Mouse (Mus musculus): ENCODE measurements at regions not wholly inside any gene's neighbourhood (a gene's known extent, or its start where the extent isn't known, plus 50 kb on each side); places are given as distances from the start of the nearest gene placed in this dataset.

DNA sequence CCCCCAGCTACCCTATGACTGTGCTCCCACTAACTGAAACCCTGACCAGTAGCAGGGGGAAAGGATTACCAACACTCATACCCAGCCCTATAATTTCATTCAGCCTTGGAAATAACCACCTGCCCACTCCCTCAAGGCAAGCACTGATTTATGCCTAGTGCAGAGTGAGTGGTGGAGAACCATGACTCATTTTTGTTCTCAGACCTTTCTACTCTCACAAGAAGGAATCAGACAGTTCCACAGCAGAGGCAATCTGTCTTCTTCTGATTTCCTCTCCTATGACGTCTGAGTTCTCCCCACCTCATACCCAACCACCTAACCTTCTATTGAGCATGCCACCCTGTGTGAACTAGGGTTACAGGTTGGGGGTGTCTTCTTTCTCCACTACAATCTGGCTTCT is 153.6 kb downstream of the Gm9195 start:
- TF ChIP-seq SRF (IDR thresholded peaks at IDR 0.05; ENCODE audit: control insufficient read depth, insufficient read length, low read depth) (no peak), POLR2A (IDR thresholded peaks at IDR 0.05; ENCODE audit: insufficient read length, low read depth) (no peak), TCF12 (IDR thresholded peaks at IDR 0.05; ENCODE audit: insufficient read depth, poor library complexity, severe bottlenecking) (no peak), MYOG (IDR thresholded peaks at IDR 0.05; ENCODE audit: control insufficient read depth in 1 of 3, insufficient read depth in 1 of 3, insufficient read length in 2 of 3, low read depth in 2 of 3) (no peak)
